Mouse (Mus musculus) cerebellum, postnatal 14 days (tissue): Measurements from ENCODE around the gene Aqp7.

ENCODE experiments used
- DNase-seq, 2 experiments: peaks; one replicate each; pipeline ENCODE4 v3.0.0; 2021; ENCODE audit warnings: mixed read lengths in 2 of 2

The Aqp7 gene

DNA sequence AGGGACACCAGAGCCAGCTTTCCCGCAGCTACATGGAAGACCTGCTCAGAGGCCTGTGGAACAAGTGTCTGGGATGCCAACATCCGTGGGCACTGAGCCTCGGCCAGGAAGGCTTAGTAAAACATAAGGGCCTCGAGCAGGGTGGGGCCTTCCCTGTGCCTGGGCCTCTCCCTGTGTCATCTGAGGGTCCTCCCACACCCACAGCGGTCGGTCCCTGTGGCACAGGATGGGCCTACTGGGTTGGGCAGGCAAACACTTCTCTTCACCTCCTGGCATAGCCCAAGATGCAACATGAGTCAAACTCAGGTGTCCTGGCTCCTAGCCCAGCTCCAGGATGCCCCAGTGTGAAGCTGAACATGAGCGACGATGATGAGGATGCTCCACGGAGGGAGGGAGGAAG is 9.4 kb upstream of the Aqp7 start:
- peak; percentile 65 to 74 for DNase-seq

DNA sequence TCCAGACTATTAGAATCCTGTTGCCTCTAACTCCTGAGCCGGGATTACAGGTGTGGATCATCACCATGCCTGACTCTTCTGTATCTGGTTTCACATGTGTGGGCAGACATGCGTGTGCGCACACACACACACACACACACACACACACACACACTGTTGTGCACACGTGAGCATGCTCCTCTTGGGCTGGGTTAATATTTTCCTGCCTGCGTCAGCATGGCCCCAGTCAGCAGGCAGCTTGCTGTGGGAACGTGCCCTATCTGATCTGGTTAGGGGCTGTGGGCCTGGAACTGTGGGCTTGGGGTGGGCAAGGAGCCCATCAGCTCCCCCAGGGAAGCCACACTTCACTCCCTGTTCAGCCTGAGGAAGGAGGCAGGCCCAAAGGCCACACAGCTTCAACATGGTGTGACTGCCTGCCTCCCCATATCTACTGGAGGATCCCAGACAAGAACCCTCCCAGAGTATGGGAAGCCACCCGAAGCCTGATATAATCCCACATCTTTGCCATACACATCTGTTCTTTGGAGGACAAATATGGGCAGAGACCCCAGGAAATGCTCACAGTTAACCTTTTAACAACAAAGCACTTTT is 8.9 kb upstream of the Aqp7 start:
- DNase-seq = peak; percentile 12 to 40

GRCm38 (mm10) chr4:41056253-41056652 is 8.3 kb upstream of the Aqp7 start:
- no peak for DNase-seq

DNA sequence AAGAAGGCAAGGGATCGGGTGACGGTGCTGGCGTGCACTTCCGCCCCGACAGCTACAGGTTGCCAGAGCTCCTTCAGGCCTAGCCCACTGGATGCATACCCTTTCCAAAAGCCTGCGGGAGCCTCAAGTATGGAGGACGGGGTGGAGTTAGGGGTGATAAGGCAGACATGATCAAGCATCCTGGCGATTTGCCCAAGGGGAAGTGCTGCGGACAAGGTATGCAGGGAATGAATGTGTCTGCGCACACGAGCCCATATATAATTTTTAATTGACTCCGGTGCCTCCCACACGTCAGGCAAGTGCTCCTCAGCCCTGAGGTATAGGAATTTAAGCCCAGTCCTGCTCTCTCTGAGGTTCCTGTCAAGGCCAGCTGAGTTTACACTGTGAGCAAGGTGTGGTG is 7.2 kb upstream of the Aqp7 start:
- no peak for DNase-seq

DNA sequence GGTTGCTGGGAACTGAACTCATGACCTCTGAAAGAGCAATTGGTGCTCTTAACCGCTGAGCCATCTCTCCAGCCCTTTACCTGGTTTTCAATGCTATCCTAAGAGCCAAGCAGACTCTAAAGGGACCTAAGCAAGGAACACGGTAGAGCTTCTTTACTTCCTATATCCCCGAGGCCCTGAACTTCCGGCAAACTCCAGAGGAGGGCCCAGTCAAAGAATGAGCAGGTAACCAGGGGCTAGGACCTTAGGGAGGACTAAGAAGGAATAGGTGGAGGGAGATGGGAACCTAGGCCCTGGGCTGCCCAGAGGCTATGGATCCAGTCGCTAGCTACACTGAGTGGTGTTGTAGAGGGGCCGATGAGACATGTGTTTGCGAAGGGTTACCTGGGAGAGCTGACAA is 3.8 kb upstream of the Aqp7 start:
- DNase-seq = no peak

- DNase-seq = peak; percentile 95 to 97
These were observed 3.1 kb upstream of the Aqp7 start for GRCm38 (mm10) chr4:41050726-41051675.

GRCm38 (mm10) chr4:41048926-41049325 is 987 bp upstream of the Aqp7 start:
- no peak for DNase-seq

DNA sequence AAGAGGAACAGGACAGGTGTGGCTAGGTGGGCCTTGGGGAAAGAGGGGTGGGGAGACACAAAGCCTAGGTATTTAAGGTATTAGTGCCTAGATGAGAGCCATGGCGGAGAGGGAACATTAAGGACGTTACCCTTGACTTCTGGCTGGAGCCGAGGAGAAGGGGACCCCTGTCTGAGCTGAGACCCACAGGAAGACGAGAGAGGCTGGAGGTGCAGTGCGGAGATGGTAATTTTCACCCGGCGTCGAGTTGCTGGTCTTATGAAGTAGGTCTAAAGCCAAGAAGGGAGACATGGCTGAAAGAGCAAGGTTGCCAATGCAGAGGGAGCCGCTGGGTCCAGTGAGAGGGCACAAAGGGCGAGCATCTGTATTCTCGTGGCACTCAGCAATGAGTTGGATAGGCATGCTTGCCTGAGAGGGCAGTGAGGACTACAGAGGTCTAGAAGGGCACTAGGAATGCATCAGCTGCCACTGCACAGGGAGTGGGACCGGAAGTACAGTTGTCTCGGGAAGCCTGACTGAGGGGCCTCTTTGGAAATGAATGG is 1.6 kb downstream of the Aqp7 start:
- DNase-seq = no peak

DNA sequence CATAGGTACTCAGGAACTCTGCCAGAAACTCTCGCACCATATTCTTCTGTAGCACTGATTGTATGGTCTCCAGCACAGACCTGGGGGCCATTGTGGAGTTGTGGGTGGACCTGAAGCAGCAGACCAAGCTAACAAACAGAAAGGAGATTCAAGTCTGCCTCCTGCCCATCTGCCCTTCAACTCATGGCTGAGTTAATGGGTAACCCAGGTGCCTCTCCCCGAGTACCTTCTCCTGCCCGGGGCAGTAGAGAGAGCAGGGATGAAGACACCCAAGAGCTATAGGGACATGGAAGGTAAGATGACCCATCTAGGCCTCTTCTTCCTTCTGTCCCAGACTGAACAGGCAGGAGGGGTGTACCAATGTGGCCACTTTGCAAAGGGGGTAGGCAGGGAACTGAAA is 2.7 kb downstream of the Aqp7 start:
- DNase-seq = no peak

GRCm38 (mm10) chr4:41043961-41044360 is 4.0 kb downstream of the Aqp7 start:
- DNase-seq = no peak

GRCm38 (mm10) chr4:41042880-41043279 is 5.1 kb downstream of the Aqp7 start:
- DNase-seq = no peak

DNA sequence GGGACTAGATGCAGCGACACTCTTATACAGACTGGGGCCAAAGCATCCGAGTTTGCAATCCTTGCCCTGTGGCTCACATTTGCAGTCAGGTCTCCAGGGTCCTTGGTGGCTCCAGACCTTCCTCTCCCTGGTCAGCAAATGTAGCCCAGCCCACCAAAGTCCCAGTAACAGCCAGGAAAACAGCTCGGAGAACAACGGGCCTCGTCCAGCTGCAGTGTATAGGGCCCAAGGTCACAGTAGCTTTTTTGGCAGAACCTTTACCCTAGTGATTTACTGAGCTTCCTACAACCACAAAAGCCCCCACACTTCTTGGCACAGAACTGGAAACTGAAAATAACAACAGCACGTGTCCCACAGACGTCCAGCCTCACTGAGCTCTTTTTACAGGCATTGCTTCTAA is 7.0 kb downstream of the Aqp7 start:
- DNase-seq = no peak

GRCm38 (mm10) chr4:41037942-41038341 is 10.0 kb downstream of the Aqp7 start:
- DNase-seq = no peak

GRCm38 (mm10) chr4:41031242-41031641 is 16.7 kb downstream of the Aqp7 start:
- no peak for DNase-seq

GRCm38 (mm10) chr4:41029372-41029771 is 18.6 kb downstream of the Aqp7 start:
- no peak for DNase-seq

GRCm38 (mm10) chr4:41028272-41028671 is 19.7 kb downstream of the Aqp7 start:
- no peak for DNase-seq

DNA sequence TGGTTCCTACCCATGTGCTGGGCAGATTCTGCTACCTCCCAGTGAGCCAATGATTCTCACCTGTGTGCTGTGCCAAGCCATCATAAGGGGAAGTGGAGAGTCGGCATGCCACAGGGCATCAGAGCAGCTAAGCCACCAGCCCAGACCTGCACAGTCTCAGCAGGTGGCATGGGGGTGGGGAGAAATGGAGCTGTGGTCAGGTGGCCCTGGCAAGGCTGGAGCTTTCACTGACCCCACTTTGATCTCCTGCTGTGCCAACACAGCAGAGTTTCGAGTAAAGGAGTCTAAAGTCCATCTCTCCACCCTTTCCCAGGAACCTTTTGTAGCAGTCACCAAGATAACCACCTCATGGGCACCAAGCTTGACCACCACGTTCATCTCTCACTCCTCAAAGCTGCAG is 20.1 kb downstream of the Aqp7 start:
- DNase-seq = peak in 1 of 2 experiments; percentile 17

DNA sequence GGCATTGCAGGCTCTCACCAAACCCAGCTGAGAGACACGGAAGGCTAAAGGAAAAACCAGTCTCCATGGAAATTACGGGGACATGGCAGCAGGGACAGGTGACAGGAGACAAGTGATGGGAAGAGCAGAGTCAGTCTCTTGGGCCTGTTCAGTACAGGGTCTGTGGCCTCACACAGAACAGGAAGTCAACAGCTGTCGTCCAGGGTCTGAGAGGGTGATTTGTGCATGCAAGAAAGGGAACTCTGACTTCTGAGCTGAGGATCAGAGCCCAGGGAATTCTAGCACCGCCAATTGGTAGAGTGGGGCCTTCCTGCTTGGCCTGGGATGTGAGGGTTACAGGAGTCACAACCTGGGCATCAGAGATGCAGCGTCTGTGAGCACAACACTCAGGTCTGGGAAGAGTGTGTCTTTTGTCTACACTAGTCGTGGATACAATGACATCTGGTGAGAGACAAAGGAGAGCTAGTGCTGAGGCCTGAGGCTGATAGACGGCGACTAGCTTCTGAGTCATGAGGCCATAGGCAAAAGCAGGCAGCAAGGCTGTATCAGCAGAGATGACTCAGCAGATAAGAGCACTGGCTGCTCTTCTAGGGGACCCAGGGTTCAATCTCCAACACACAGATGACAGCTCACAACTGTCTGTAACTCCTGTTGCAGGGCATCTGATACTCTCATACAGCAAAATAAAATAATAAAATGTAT is 21.7 kb downstream of the Aqp7 start:
- DNase-seq = no peak

GRCm38 (mm10) chr4:41021094-41021493 is 26.8 kb downstream of the Aqp7 start:
- no peak for DNase-seq

- DNase-seq = no peak
These were observed 32.1 kb downstream of the Aqp7 start for GRCm38 (mm10) chr4:41015798-41016197.

GRCm38 (mm10) chr4:41013351-41013750 is 34.6 kb downstream of the Aqp7 start:
- no peak for DNase-seq

- peak in 1 of 2 experiments; percentile 18 for DNase-seq
These were observed 46.9 kb downstream of the Aqp7 start for GRCm38 (mm10) chr4:41000842-41001639.

DNA sequence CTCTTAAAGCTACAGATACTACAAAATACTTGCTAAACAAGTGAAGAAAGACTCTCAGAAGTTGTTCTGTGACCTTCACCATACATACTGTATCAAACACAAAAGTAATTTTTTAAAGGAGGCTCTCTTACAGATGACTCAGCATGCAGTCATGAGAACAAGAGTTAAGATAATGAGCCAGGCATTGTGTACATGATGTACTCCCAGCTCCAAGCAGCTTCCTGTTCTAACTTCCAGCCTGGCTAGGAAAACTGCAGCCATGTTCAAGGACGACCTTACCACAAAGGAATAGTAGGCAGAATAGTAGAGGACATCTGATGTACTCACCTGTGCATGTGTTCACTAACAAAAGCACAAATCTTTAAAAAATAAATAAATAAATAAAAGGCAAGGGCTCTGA is 47.7 kb downstream of the Aqp7 start:
- no peak for DNase-seq
